8 mouse cellular contexts compared by ENCODE assay signal in the genomic region with DNA sequence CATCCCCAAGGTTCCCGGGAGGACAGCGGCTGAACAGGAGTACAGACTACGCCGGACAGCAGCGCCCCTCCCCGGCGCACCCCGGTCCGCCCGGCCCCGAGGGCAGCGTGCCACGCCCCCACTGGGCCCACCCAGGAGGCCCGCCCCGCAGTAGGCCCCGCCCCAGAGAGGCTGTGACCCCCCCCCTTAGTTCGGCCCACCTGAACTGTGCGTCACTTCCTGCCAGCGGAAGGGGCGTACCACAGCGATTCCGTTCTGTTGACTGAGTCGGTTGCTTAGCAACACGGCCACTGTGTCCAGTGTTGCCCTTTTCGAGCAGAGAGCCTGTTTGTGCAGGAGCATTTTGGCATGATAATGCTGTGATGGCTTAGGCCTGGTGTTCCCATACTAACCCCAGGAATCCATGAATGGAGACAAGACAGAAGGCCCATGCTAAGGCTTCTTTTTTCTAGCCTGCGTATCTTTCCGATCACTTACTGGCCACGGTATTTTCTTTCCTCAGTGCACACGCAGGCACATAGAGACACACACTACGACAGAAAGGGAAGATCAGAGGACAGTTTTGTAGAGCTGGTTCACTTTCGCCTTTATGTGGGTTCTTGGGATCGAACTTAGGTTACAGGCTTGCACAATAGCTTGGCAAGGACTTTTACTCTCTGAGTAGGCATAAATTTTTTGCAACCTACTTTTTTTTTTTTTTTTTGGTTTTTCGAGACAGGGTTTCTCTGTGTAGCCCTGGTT. TPM values are rescaled to one million over a fixed set of nuclear protein-coding genes. Genes with fewer than 3 reads are reported as not detected.
A peak's percentile ranks its signal among the peaks of the same experiment; 100 is the strongest.
DNase-seq lines count a peak whose midpoint lies in the region; ATAC-seq and TF ChIP-seq lines count a peak whose summit lies in the region.

Fam234a (minus strand) TSS at position 142 of the 741 bp plus-strand sequence.

- WGBS in hindbrain, embryonic 12.5 days, result 9% methylated on average over 30 of the region's 33 CpGs
- WGBS in lung, postnatal 0 days, result 4% methylated on average over 33 of the region's 33 CpGs

- peaks cover 13% of the 10 kb centered on the region for H3K4me1 ChIP-seq in hindbrain, embryonic 12.5 days
- H3K4me1 ChIP-seq in lung, postnatal 0 days (ENCODE audit: insufficient read depth, low read depth, low read length), result peaks cover 3% of the 10 kb centered on the region; the same call in 1 of the 2 replicates

- ATAC-seq in hindbrain, embryonic 12.5 days (ENCODE audit: low FRiP score), result peak; percentile 97
- peak; percentile 98 for ATAC-seq in lung, postnatal 0 days

- H3K36me3 ChIP-seq in hindbrain, embryonic 12.5 days, result no peaks in the 10 kb centered on the region
- no peaks in the 10 kb centered on the region for H3K36me3 ChIP-seq in lung, postnatal 0 days (ENCODE audit: insufficient read depth, low read length)

- peak within 1 kb of the TSS; percentile 85 for H3K4me2 ChIP-seq in hindbrain, embryonic 12.5 days (replicated peaks)
- peak within 1 kb of the TSS; percentile 61 for H3K4me2 ChIP-seq in lung, postnatal 0 days (replicated peaks; ENCODE audit: low read depth, low read length)

- no peaks in the 10 kb centered on the region for H3K27me3 ChIP-seq in hindbrain, embryonic 12.5 days
- H3K27me3 ChIP-seq in lung, postnatal 0 days (replicated peaks; ENCODE audit: insufficient read depth, low read length), result no peaks in the 10 kb centered on the region

- peak within 1 kb of the TSS; percentile 75 for H3K4me3 ChIP-seq in hindbrain, embryonic 12.5 days
- peak within 1 kb of the TSS; percentile 53 for H3K4me3 ChIP-seq in lung, postnatal 0 days (ENCODE audit: low read depth, low read length)

- peak; percentile 96 for DNase-seq in R1 (ENCODE audit: low read depth, low spot score)
- DNase-seq in cerebellum, postnatal 14 days, result peak; percentile 95 to 96
- DNase-seq in frontal cortex, postnatal 14 days (ENCODE audit: low spot score in 2 of 2), result peak; percentile 84 to 85
- peak; percentile 86 to 91 for DNase-seq in layer of hippocampus, postnatal 10 days (ENCODE audit: low spot score in 2 of 2)
- peak; percentile 99 for DNase-seq in lung, postnatal 0 days (ENCODE audit: low spot score)
- DNase-seq in ovary, postnatal 10 days (ENCODE audit: low spot score), result peak; percentile 81
- DNase-seq in thymus, postnatal 10 days (ENCODE audit: low spot score in 2 of 2), result peak; percentile 82 to 91

- no peaks in the 10 kb centered on the region for H3K9me3 ChIP-seq in hindbrain, embryonic 12.5 days (replicated peaks)
- H3K9me3 ChIP-seq in lung, postnatal 0 days (ENCODE audit: low read length), result no peaks in the 10 kb centered on the region

- TF ChIP-seq EP300 in lung, postnatal 0 days (IDR thresholded peaks at IDR 0.05), result no peak

- H3K27ac ChIP-seq in hindbrain, embryonic 12.5 days, result peak within 1 kb of the TSS; percentile 72
- peak within 1 kb of the TSS; percentile 74 for H3K27ac ChIP-seq in lung, postnatal 0 days (ENCODE audit: low read length)

- H3K9ac ChIP-seq in hindbrain, embryonic 12.5 days, result peak within 1 kb of the TSS; percentile 72
- no peak within 1 kb of the TSS; the same call in 1 of the 2 replicates for H3K9ac ChIP-seq in lung, postnatal 0 days (replicated peaks; ENCODE audit: low read depth)

- TF ChIP-seq CTCF in lung, postnatal 0 days (IDR thresholded peaks at IDR 0.05), result no peak; the same call in 1 of the 2 replicates

RNA-seq across cellular contexts. Expression of gene Fam234a, which starts in this region (rescaled TPM):
- 34.5 and 37.9 TPM in 2 replicates for polyA plus RNA-seq in hindbrain, embryonic 12.5 days (2016; fragmentation: Nextera tagmentation; extraction: Ambion mirVana)
- total RNA-seq in layer of hippocampus, postnatal 10 days (2021), result 10 to 100 TPM; 19.9 to 23.3 TPM
- polyA plus RNA-seq in lung, postnatal 0 days (2015; fragmentation: Nextera tagmentation; extraction: Ambion mirVana), result 71.2 and 71.8 TPM in 2 replicates

Comparison
In these comparisons a context has a peak if more than half of its experiments do, and no peak if none do; other contexts are left out.
1. Peak in every context shown above with its lines: DNase-seq, ATAC-seq, H3K4me3 ChIP-seq and H3K27ac ChIP-seq.